Mouse (Mus musculus) liver, embryonic 14.5 days (tissue): ENCODE measurements around the gene Gnat1. TPM values are rescaled to one million over a fixed set of nuclear protein-coding genes. Genes with fewer than 3 reads are reported as not detected.

Experiments used
- ATAC-seq: fragments of 200-750 bp; cut with Nextera tagmentation; 2 replicates; pipeline ENCODE4 v1.8.0; 2017; ENCODE audit warnings: moderate number of reproducible peaks, mild to moderate bottlenecking, moderate library complexity; ENCODE audit not compliant: insufficient read depth
- DNase-seq, 3 experiments: peaks; one replicate each; pipeline ENCODE4 v3.0.0-alpha.2; 2012 to 2013; ENCODE audit warnings: low read depth in 3 of 3, low spot score in 3 of 3
- H3K27ac ChIP-seq: fragments of 300-500 bp; sonication (generic); 2 replicates; pipeline ENCODE4 v1.5.1; 2014; ENCODE audit warnings: moderate library complexity, mild to moderate bottlenecking, control low read depth, inconsistent platforms
- H3K27me3 ChIP-seq: fragments of 300-500 bp; sonication (generic); 2 replicates; pipeline ENCODE4 v1.6.1; 2014; ENCODE audit warnings: mild to moderate bottlenecking, low read length, moderate library complexity; ENCODE audit not compliant: control insufficient read depth, insufficient read depth
- H3K36me3 ChIP-seq: fragments of 300-500 bp; sonication (generic); replicated peaks from 2 replicates; pipeline ENCODE4 v1.6.1; 2014; ENCODE audit warnings: low read depth; ENCODE audit not compliant: control insufficient read depth, insufficient read depth
- H3K4me1 ChIP-seq, 2 experiments: fragments of 200-500 bp in 1 of 2; fragments of 300-500 bp in 1 of 2; sonication (generic) in 1 of 2; replicated peaks; 2 replicates each; pipeline ENCODE4 v1.6.1; 2012 to 2014; ENCODE audit warnings: antibody characterized with exemption in 1 of 2, inconsistent platforms in 1 of 2, low read length in 1 of 2; ENCODE audit not compliant: control insufficient read depth in 2 of 2, insufficient read depth in 2 of 2
- H3K4me2 ChIP-seq: fragments of 300-500 bp; sonication (generic); 2 replicates; pipeline ENCODE4 v1.6.1; 2014; ENCODE audit warnings: low read depth, mild to moderate bottlenecking, control low read depth, moderate library complexity
- H3K4me3 ChIP-seq, 2 experiments: fragments of 200-500 bp in 1 of 2; fragments of 300-500 bp in 1 of 2; sonication (generic) in 1 of 2; 2 replicates each; pipeline ENCODE4 v1.5.1; 2012 to 2014; ENCODE audit warnings: low read depth in 2 of 2, low read length in 2 of 2, mild to moderate bottlenecking in 2 of 2, control low read depth in 1 of 2, inconsistent platforms in 1 of 2, moderate library complexity in 1 of 2; ENCODE audit not compliant: insufficient read depth in 1 of 2
- H3K9ac ChIP-seq: fragments of 300-500 bp; sonication (generic); replicated peaks from 2 replicates; pipeline ENCODE4 v1.6.1; 2014; ENCODE audit warnings: mild to moderate bottlenecking, control low read depth, moderate library complexity
- H3K9me3 ChIP-seq: fragments of 300-500 bp; sonication (generic); 2 replicates; pipeline ENCODE4 v1.6.1; 2016; ENCODE audit warnings: low read length, mixed read lengths; ENCODE audit not compliant: control insufficient read depth
- CTCF ChIP-seq: IDR thresholded peaks from 2 replicates; pipeline ENCODE4 v1.5.1; 2016; ENCODE audit warnings: antibody characterized with exemption, low read depth, control low read depth
- EP300 ChIP-seq: IDR thresholded peaks from 2 replicates; pipeline ENCODE4 v1.6.1; 2016; ENCODE audit warnings: antibody characterized with exemption, low read depth
- WGBS: fragments of 180-500 bp; shearing (Covaris S2); extraction: QIAGEN DNeasy Blood & Tissue Kit; methylation state at CpG from one replicate; pipeline ENCODE4 v1.1.7; 2014; ENCODE audit not compliant: insufficient replicate concordance; 5-methylcytosine and 5-hydroxymethylcytosine counted together
- polyA plus RNA-seq, 2 experiments: library from polyadenylated mRNA; depleted of rRNA in 1 of 2; stranded (reverse) in 1 of 2; unstranded in 1 of 2; fragments of >200 nt; fragmentation: Nextera tagmentation in 1 of 2; extraction: Ambion mirVana in 1 of 2; gene quantifications; 2 replicates each; pipeline versions ENCODE4 v1.2.1 to v1.2.3; 2012 to 2014

Gnat1 gene
- polyA plus RNA-seq, 2 experiments, result 0.62 TPM; not detected in 1

DNA sequence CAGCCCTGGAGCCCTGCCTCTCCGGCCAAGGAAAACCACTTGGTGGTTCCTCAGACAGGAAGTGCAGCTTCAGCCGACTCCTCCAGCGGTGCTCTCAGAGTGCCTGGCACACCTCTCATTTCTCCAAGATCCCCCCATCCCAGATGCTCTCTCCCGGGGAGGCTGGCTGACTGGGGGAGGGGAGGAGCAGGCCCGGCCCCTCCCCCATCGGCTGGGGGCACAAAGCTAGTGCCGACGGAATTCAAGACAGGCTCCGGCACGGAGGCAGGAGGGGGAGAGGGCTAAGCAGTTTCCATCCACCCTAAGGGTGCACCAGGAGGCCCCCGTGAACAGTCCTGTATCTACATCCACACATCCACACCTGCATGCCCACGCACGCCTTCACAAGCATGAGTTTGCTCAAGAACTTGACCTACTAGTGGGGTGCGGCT, 27.3 kb upstream of the Gnat1 start:
- H3K27ac ChIP-seq, result no peak overlapping the region
- no peaks in the 10 kb centered on the region for H3K4me1 ChIP-seq
- no peak overlapping the region for H3K9ac ChIP-seq
- no peak overlapping the region for H3K4me2 ChIP-seq
- ATAC-seq (no peak), DNase-seq (no peak)
- H3K36me3 ChIP-seq, result no peaks in the 10 kb centered on the region
- 8% methylated on average over 14 of the region's 14 CpGs for WGBS
- no peak overlapping the region for H3K4me3 ChIP-seq
- no peak for TF ChIP-seq CTCF
- no peak for TF ChIP-seq EP300
- no peaks in the 10 kb centered on the region for H3K9me3 ChIP-seq
- H3K27me3 ChIP-seq, result peaks cover 61% of the 10 kb centered on the region

GRCm38 (mm10) chr9:107703337-107704122, 24.0 kb upstream of the Gnat1 start:
- no peak overlapping the region for H3K9ac ChIP-seq
- H3K4me1 ChIP-seq, result no peaks in the 10 kb centered on the region; a peak in 1 of 4 replicates
- H3K4me2 ChIP-seq, result no peak overlapping the region
- 47% methylated on average over 14 of the region's 14 CpGs for WGBS
- no peaks in the 10 kb centered on the region for H3K36me3 ChIP-seq
- no peak for TF ChIP-seq EP300
- no peak for TF ChIP-seq CTCF
- DNase-seq (no peak), ATAC-seq (no peak)
- no peak overlapping the region for H3K4me3 ChIP-seq
- H3K27me3 ChIP-seq, result peaks cover 29% of the 10 kb centered on the region
- H3K9me3 ChIP-seq, result no peaks in the 10 kb centered on the region
- H3K27ac ChIP-seq, result no peak overlapping the region

DNA sequence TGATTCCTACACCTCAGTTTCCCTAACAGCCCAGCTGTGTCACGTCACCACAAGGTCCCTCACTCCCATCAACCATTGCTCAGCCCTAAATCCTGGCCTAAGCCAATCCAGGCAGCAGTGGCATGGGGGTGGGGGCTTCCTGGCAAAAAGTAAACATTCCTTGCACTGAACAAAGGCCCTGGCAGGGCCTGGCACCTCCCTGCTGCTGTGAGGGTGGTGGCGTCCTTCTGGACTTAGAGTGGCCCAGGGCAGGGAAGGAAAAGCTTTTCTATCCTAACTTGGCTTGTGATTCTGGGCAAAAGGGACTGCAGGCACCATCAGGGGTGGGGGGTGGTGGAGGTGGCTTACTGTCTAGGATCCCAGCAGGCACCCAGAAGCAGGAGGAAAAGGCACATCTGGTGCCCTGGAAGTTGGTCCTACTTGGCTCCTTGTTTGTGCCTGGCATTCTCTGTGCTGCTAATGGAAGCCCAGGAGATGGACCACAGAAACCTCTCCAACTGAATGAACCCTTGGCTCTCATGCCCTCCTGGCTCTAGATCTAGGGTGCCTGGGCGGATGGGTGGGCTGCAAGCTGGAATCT, 23.2 kb upstream of the Gnat1 start:
- Histone ChIP-seq H3K9ac (no peak overlapping the region), H3K4me2 (no peak overlapping the region), H3K36me3 (no peaks in the 10 kb centered on the region), H3K27me3 (peaks cover 21% of the 10 kb centered on the region), H3K4me3 (no peak overlapping the region), H3K4me1 (no peaks in the 10 kb centered on the region; a peak in 1 of 4 replicates), H3K27ac (no peak overlapping the region), H3K9me3 (no peaks in the 10 kb centered on the region)
- TF ChIP-seq CTCF, result no peak
- no peak for TF ChIP-seq EP300
- DNase-seq (no peak), ATAC-seq (no peak)
- 60% methylated on average over 3 of the region's 3 CpGs for WGBS

GRCm38 (mm10) chr9:107701594-107701993, 22.1 kb upstream of the Gnat1 start:
- DNase-seq, result no peak
- H3K27me3 ChIP-seq, result peaks cover 10% of the 10 kb centered on the region
- no peak overlapping the region for H3K9ac ChIP-seq
- H3K4me1 ChIP-seq, result peaks cover 0 to 2% of the 10 kb centered on the region in 2 experiments; a peak in 1 of 4 replicates
- WGBS, result 57% methylated on average over 12 of the region's 12 CpGs
- H3K4me3 ChIP-seq, result no peak overlapping the region
- no peaks in the 10 kb centered on the region for H3K9me3 ChIP-seq
- no peak for TF ChIP-seq EP300
- TF ChIP-seq CTCF, result no peak
- no peaks in the 10 kb centered on the region for H3K36me3 ChIP-seq
- H3K27ac ChIP-seq, result no peak overlapping the region
- no peak for ATAC-seq
- no peak overlapping the region for H3K4me2 ChIP-seq

- Histone ChIP-seq H3K4me1 (peaks cover 0 to 2% of the 10 kb centered on the region in 2 experiments; a peak in 1 of 4 replicates), H3K4me3 (no peak overlapping the region), H3K4me2 (no peak overlapping the region), H3K27ac (no peak overlapping the region), H3K9ac (no peak overlapping the region), H3K27me3 (no peaks in the 10 kb centered on the region), H3K9me3 (no peaks in the 10 kb centered on the region), H3K36me3 (no peaks in the 10 kb centered on the region)
- TF ChIP-seq CTCF (no peak), EP300 (no peak)
- 50% methylated on average over 6 of the region's 6 CpGs for WGBS
- DNase-seq (no peak), ATAC-seq (no peak)
Measured at GRCm38 (mm10) chr9:107700114-107700571, 20.6 kb upstream of the Gnat1 start.
